Mouse (Mus musculus) kidney, postnatal 10 days (tissue): ENCODE measurements around the gene Mybl2.
A peak's percentile ranks its signal among the peaks of the same experiment; 100 is the strongest.

Experiments
- DNase-seq: peaks from one replicate; pipeline ENCODE4 v3.0.0; 2021; ENCODE audit warnings: mixed read lengths

The Mybl2 gene

GRCm38 (mm10) chr2:163073023-163073757 is 18.7 kb downstream of the Mybl2 start:
- DNase-seq: no peak

- no peak for DNase-seq
These were observed 19.5 kb downstream of the Mybl2 start for GRCm38 (mm10) chr2:163074006-163074405.

- DNase-seq: no peak
These were observed 20.3 kb downstream of the Mybl2 start for GRCm38 (mm10) chr2:163074808-163075207.

- no peak for DNase-seq
These were observed 20.7 kb downstream of the Mybl2 start for GRCm38 (mm10) chr2:163075234-163075633.

- no peak for DNase-seq
These were observed 24.6 kb downstream of the Mybl2 start for GRCm38 (mm10) chr2:163079041-163079440.

GRCm38 (mm10) chr2:163082591-163082990 is 28.1 kb downstream of the Mybl2 start:
- DNase-seq: peak; percentile 63

GRCm38 (mm10) chr2:163084519-163084918 is 30.0 kb downstream of the Mybl2 start:
- DNase-seq: no peak

GRCm38 (mm10) chr2:163085047-163085446 is 30.6 kb downstream of the Mybl2 start:
- DNase-seq: no peak

GRCm38 (mm10) chr2:163086561-163086960 is 32.1 kb downstream of the Mybl2 start:
- no peak for DNase-seq

- no peak for DNase-seq
These were observed 33.2 kb downstream of the Mybl2 start, which contains the start of gene Gtsf1l for GRCm38 (mm10) chr2:163087728-163088127. Gtsf1l (minus strand) TSS chr2:163087855.

GRCm38 (mm10) chr2:163089475-163090123 is 35.1 kb downstream of the Mybl2 start:
- DNase-seq: peak; percentile 48

- DNase-seq: no peak
These were observed 40.4 kb downstream of the Mybl2 start for GRCm38 (mm10) chr2:163094909-163095308.

- DNase-seq: peak; percentile 58
These were observed 41.3 kb downstream of the Mybl2 start for GRCm38 (mm10) chr2:163095784-163096183.

- no peak for DNase-seq
These were observed 45.4 kb downstream of the Mybl2 start for GRCm38 (mm10) chr2:163099919-163100318.

GRCm38 (mm10) chr2:163100551-163100950 is 46.1 kb downstream of the Mybl2 start:
- no peak for DNase-seq

- peak; percentile 81 for DNase-seq
These were observed 47.2 kb downstream of the Mybl2 start for GRCm38 (mm10) chr2:163101646-163102203.

- no peak for DNase-seq
These were observed 47.7 kb downstream of the Mybl2 start for GRCm38 (mm10) chr2:163102216-163102615.

GRCm38 (mm10) chr2:163102900-163103653 is 48.6 kb downstream of the Mybl2 start:
- DNase-seq: no peak

- no peak for DNase-seq
These were observed 49.7 kb downstream of the Mybl2 start for GRCm38 (mm10) chr2:163104086-163104770.

- no peak for DNase-seq
These were observed 53.9 kb downstream of the Mybl2 start for GRCm38 (mm10) chr2:163108385-163108784.

GRCm38 (mm10) chr2:163110706-163111105 is 56.2 kb downstream of the Mybl2 start:
- DNase-seq: no peak

GRCm38 (mm10) chr2:163111413-163112201 is 57.1 kb downstream of the Mybl2 start:
- no peak for DNase-seq
